Mouse (Mus musculus) CD4-positive naive resting alpha-beta T cell, adult 76 days (primary cell): ENCODE measurements around the gene Tbc1d22a. TPM values are rescaled to one million over a fixed set of nuclear protein-coding genes. Genes with fewer than 3 reads are reported as not detected.

Source experiments
- total RNA-seq: library from RNA; stranded (reverse); gene quantifications from one replicate; pipeline ENCODE4 v1.2.4, GENCODE M21; 2023

Tbc1d22a gene
- total RNA-seq, result 31.8 TPM

GRCm38 (mm10) chr15:86213753-86214548 lies at the start of gene Tbc1d22a:
Gene Tbc1d22a (plus strand): TSS chr15:86214459.

DNA sequence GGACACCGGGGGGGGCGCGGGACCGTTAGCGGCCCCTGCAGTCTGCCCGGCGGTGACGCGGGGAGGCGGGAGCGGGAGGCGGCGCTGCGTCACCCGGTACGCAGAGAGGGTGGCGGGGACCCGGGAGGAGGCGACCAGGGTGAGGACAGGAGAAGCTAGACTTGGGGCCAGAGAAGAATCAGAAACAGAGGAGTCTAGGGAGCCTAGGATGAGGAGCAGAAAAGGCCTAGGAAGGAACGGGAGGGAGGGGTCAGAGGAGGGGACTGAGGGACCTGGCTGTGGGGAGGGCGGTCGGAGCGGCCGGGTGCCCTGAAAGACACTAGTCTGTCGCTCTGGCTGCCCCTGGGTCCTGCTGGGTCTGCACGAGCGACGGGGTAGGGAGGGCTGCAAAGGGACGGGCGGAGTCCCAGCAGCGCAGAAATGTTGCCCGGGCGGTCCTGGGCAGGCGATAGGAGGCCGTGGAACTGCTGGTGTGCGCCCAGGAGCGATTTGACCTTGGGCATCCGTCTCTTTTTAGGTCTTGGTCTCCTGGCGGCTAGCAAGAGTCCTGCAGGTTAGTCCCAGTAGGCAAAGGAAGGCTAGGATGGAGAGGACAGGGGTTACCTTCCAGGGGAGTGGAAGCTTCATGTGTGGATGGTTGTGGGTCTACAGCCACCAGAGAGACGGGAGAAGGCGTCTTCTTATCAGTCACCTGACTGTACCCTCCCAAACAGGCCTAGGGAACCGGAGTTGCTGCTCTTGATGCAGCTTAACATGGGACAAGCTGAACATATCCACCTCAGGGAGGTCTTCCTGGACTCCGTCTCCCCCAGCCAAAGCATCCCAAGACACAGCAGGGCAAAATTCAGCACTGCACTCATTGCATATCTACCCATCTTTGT lies 28.3 kb upstream of the Tbc1d22a start, which contains the start of gene Cerk:
Gene Cerk (minus strand): TSS at position 453 of the 881 bp plus-strand sequence.

Other genes with a start within 250 kb of the Tbc1d22a start
- 28.4 TPM for gene Celsr1, start 180.7 kb upstream of the Tbc1d22a start, total RNA-seq
- gene Gramd4, start 156.8 kb upstream of the Tbc1d22a start, total RNA-seq, result 117 TPM
- 23.3 TPM for gene Cerk, start 28.3 kb upstream of the Tbc1d22a start, total RNA-seq